Mouse (Mus musculus) forelimb bud, embryonic 11.5 days (tissue): ENCODE data around the gene Fzd2.
"Not testable (repeated sequence)": the region's sequence is repeated elsewhere in the genome, so short reads cannot be mapped to it uniquely, and the experiment has no call there.

Experiments
- DNase-seq: peaks from one replicate; pipeline ENCODE4 v3.0.0-alpha.2; 2012; ENCODE audit warnings: low read depth, low spot score

Fzd2 gene

DNA sequence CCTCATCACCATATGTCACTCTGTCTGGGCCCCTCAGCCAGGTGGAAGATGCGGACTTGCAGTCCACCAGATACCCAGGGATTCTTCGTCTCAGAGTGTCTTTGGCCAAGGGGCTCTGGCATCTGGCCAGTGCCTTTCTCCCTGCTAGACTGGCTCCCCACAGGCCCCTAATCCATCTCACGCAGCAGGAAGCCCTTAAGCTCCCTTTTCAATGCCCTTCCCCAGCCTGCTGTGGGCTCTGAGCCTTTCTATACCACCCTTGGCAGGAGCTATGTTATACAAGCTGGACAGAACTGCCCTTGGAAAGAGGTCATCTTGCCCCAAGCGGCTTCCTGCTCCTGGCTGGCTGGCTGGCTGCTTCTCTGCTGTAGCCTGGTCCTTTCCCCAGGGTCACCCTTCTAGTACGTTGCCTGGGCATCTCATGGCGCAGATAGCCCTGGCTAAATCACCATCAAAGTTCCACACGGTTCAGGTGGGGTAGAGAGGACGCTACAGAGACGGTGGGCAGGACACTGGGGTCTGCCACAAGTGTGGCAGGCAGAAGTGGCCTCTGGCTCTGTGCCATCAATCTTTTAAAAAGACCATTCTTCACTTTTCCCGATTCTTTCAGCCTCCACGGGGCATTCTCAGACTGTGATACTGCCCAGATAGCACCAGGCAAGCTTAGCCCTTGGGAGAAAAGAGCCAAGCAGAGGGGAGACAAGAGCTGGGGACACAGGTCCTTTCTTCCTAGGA, 22.7 kb upstream of the Fzd2 start:
- no peak for DNase-seq

DNA sequence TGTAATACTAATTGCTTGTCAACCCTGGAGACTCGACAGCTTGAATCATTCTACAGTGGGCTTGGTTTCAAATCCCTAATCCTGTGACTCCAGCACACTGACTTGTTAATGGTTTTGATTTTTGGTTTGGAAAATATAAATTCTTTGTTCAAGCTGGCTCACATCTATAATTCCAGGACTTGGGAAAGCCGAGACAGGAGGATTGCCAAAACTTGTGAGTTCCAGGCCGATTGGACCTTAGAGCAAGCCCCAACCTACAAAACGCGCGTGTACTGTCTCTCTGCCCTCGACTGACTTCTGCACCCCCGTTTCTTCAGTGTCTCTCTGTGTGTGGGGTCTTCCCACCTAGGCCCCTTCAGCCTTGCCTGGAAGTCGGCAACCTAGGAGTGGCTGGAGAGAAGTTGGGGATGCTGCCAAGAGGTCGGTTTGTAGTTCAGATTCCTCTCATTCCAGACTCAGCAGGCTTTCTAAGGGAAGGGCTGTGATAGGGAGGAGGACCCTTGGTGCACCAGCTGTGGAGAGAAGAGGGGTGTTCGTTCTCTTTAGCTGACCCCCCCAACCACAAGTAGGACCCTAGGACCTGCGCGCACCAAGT, 22.1 kb upstream of the Fzd2 start:
- no peak for DNase-seq

DNA sequence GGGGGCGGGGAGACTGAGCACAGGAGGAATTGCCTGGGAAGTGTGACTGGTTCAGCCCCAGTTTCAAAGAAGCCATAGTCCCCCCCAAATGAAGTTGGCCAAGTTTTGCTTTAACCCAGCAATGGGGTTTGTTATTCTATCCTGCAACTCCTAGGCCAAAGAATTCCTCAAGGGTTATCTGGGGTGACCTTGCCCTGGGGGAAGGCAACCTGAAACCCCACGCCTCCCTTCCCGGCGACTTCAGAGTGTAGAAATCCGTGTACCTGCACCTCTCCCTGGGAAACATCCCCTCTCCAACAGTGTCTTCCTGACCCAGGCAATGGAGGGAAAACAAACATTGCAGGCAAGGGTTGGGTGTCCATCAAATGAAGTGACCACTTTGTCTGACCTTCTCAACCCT, 21.5 kb upstream of the Fzd2 start:
- no peak for DNase-seq

DNA sequence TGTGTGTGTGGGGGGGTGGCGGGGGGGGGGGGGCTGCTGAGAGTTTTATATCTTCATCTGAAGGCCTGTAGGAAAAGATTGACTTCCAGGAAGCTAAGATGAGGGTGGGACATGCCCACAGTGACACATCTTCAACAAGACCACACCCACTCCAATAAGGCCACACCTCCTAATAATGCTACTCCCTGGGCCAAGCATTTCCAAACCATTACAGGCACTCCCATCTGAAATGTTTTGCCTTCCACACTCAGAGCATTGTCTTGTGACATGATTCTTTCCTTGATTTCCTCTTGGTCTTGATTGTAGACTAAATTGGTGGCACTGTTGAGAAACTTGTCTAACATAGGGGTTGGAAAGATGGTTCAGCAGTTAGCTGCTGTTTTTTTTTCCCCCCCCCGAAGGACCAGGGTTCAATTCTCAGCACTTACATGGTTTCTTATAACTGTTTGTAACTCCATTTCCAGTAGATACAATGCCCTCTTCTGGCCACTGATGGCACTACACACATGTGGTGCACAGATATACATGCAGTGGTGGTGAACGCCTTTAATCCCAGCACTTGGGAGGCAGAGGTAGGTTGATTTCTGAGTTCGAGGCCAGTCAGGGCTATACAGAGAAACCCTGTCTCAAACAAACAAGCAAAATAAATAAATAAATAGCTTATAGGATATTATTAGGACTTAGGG, 17.6 kb upstream of the Fzd2 start:
- no peak for DNase-seq

DNA sequence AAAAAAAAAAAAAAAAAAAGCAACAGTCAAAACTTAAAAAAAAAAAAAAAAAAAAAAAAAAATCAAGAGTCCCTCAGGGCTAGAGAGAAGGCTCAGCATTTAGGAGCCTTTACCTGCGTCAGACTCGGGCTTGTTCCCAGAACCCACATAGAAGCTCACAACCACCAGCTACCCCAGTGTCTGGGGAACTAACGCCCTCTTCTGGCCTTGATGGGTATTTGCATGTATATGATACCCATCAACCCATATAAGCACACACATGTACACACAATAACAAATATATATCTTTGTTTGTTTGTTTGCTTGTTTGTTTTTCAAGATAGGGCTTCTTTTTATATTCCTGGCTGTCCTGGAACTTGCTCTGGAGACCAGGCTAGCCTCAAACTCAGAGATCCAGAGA, 16.6 kb upstream of the Fzd2 start:
- no peak for DNase-seq

DNA sequence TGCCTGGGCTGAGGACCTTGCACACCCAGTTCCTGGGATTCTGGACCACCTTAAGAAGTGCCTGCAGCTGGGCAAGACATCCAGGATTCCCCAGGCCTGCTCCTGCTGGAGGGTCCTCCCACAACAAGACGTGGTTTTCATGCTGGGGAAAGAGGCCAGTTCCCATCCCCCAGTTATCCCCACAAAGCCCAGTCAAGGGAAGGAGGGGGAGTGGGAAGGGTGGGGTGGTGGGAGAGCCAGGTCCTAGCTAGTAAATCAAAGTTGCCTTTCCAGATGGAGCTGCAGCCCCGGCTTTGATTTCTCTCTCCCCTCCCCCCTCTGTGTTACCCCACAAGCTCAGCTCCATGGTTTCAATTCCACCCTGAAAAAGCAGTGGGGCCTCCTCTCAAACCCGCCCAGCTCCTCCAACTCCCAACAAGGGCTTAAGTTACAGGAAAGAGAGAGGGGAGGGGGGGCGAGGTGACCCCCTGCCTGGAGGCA, 8.8 kb upstream of the Fzd2 start:
- peak; percentile 95 for DNase-seq

DNA sequence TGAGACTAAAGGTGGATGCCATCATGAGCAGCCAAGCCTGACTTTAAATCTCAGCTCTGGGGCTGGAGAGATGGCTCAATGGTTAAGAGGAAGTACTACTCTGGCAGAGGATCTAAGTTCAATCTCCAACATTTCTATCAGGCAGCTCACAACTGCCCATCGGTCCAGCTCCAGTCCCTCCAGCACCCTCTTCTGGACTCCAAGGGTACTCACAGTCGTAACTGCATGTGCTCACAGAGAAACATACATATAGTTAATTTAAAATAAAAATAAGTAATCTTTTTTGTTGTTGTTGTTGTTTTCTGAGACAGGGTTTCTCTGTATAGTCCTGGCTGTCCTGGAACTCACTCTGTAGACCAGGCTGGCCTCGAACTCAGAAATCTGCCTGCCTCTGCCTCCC, 4.3 kb upstream of the Fzd2 start:
- DNase-seq, result no peak

DNA sequence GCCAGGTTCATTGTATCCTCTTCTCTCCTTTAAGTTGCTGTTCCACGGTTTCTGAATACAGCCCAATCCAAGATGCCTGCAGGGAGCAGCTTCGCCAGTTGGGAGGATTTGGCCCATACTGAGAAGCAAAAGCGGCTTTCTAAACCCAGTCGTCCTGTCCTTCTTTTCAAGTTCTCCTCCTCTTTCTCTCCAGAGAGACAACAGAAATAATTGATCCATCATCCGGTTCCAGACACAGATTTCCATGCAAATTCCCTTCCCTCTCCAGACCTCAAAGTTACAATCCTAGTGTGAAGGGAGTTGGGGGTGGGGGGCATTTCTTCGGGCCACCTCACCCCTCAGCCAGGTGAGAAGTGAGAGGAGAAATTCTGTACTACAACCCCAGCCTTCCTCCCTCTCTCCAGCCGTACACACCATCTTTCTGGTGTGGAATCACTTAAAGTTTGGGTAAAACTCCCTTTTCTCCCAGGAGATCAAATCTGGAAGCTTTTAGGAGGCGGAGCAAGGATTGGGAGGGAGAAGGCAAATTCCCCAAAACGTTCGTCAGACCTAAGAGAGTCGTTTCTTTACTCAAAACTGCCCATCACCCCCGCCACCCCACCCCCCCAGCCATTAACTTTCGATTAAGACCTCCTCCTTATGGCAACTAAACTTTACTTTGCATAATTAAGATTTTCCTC, 1.2 kb upstream of the Fzd2 start:
- peak; percentile 84 for DNase-seq

DNA sequence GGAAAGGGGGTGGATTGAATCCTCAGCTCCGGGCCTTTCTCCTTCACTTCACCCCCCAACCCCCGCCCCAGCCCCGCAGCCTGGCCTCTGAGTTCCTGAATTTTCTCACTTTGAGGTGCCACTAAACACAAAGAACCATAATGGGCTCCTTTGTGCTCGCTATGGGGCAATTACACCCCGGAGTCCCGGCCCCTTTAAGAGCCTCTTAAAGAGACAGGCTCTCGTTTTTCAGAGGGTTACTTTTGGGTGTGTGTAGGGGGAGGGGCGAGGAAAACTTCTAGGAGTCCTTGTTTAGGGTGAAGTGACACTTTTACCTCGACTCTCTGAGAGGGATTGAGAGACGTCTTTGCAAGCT, 723 bp upstream of the Fzd2 start:
- DNase-seq, result peak; percentile 90

DNA sequence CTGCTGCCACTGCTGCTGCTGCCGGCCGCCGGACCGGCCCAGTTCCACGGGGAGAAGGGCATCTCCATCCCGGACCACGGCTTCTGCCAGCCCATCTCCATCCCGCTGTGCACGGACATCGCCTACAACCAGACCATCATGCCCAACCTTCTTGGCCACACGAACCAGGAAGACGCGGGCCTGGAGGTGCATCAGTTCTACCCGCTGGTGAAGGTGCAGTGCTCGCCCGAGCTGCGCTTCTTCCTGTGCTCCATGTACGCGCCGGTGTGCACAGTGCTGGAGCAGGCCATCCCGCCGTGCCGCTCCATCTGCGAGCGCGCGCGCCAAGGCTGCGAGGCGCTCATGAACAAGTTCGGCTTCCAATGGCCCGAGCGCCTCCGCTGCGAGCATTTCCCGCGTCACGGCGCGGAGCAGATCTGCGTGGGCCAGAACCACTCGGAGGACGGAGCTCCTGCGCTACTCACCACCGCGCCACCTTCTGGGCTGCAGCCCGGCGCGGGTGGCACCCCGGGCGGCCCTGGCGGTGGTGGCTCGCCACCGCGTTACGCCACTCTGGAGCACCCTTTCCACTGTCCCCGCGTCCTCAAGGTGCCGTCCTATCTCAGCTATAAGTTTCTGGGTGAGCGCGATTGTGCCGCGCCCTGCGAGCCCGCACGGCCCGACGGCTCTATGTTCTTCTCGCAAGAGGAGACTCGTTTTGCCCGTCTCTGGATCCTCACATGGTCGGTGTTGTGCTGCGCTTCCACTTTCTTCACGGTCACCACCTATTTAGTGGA, 769 bp downstream of the Fzd2 start:
- no peak for DNase-seq

DNA sequence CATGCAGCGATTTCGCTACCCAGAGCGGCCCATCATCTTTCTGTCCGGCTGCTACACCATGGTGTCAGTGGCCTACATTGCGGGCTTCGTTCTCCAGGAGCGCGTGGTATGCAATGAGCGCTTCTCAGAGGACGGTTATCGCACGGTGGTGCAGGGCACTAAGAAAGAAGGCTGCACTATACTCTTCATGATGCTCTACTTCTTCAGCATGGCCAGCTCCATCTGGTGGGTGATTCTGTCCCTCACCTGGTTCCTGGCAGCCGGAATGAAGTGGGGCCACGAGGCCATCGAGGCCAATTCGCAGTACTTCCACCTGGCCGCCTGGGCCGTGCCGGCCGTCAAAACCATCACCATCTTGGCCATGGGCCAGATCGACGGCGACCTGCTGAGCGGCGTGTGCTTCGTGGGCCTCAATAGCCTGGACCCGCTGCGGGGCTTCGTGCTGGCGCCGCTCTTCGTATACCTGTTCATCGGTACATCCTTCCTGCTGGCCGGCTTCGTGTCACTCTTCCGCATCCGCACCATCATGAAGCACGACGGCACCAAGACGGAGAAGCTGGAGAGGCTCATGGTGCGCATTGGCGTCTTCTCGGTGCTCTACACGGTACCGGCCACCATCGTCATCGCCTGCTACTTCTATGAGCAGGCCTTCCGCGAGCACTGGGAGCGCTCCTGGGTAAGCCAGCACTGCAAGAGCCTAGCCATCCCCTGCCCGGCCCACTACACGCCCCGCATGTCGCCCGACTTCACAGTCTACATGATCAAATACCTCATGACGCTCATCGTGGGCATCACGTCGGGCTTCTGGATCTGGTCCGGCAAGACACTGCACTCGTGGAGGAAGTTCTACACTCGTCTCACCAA, 1.6 kb downstream of the Fzd2 start:
- no peak for DNase-seq

DNA sequence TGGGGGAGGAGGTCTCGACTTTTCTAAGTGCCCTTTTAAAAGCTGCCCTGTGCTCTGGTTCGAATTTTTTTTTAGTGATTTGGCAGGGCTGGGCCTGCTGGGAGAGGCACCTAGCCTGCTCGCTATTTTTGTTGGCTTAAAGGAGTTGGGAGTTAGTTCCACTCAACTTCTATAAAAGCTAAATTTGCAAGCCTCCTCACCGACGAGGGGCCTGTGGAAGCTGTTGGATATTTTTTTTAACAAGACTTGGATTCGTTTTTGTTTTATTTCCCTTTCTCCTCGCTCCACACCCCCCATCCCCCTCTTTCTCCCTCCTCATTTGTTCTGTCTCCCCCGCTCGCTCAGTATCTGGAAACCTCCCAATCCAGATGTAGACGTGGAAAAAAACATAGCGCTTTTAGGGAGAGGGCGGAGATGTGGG, 2.6 kb downstream of the Fzd2 start:
- DNase-seq, result no peak

DNA sequence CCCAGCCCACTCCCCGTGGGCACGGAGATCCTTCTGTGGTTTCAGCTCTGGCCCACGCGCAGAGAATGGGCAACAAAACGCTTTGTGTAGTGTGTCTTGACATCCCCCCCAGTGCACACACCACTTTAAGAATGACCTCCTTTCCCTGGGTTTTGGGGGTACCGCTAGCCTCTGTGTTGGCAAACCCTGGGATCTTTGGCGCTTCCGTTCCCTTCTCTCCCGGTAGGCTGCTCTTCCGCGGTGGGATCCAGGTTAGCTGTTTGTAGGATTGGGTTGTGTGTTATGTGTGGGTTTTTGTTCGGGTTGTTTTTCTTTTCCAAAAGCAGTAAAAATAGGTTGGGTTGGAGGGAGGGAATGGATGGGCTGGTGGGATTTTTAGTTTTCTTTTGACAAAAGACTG, 3.0 kb downstream of the Fzd2 start:
- DNase-seq, result not testable (repeated sequence)

DNA sequence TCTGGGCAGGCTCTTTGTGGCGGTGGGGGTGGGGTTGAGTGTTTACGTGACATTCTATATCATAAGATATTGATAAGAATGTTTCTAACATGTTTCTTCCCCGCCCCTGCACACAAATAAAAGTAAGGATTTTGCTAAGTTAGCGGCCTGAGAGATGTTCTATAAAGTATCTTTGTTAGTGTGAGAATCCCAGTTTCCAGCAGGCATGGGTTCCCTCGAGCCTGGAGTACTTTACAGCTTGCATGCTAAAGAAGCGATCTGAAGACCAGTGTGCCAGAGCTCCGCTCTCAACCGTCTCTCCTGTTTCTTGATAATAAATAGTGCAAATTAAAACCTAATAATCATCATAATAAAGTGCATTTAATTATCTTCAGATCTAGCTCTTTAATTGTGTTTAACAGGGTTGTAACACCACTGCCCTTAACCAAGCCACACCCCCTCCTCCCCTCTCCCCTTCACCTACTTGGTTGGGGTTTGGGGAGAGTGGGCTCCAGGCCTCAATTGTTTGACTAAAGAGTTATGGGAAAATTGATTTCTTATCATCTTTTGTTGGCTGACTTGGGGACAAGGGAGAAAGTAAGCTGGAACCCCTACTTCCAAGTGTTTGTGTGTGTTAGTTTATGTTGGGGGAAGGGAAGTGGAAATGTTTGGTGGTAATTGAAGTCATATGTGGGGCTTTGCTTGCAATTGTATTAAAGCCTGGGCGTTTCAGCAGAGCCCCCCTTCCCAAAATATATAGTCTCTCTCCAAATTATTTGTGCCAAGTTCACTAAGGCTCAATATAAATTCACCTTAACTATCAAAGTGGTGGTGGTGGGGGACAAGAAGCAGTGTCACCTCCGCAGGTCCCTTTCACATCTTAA, 3.7 kb downstream of the Fzd2 start:
- DNase-seq, result no peak

DNA sequence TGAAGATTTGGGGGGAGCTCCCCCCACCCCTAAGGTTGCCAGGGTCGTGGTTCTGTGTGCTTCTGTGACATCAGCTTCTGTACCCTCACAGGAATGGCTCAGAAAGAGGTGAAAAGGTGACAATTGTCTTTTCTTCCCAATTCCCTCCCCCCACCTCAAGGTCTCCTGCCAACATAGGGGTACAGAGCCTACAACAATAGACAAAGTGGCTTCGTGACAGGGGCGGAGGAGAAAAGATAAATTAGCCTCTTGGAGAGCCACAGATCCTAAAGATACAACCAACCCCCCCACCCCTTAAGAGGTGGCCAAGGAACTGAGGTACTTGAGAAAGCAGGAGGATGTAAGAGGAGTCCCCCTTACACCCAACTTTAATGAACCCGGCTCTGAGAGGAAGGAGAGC, 4.5 kb downstream of the Fzd2 start:
- no peak for DNase-seq

DNA sequence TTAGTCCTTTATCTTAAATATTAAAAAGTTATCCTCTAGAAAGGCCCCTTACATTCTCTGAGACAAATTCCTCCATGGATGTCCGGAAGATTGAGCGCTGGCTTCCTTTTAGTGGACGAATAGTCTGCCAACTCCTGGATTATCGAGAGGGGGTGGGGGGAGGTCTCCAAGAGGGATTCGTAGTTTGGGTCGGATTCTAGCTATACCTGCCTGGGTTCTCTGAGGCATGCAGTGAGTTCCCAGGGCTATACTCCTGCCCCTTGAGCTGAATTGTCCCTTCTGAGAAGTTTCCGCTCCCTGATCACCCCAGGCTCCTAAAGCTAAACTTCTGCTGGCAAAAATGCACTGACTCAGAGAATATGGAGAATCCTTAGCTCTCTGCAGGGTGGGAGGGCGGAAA, 5.3 kb downstream of the Fzd2 start:
- DNase-seq, result no peak

DNA sequence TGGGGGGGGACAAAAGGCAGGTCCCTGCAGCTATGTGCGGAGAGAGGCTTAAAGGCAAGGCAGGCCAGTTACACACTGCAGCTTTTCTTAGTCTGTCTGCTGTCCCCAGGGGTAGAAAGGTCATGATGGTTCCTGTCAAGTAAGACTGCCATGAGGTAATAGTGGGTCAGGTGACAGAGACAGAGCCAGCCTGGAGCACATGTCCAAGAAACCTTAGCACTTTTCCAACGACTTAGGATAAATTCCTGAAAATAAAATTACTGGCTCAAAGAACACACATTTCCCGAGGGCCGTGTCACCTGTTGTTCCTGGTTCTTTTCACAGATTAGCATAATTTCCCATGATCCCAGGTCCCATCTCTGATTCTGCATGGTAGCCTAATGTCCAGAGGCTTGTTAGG, 6.1 kb downstream of the Fzd2 start:
- DNase-seq, result no peak

DNA sequence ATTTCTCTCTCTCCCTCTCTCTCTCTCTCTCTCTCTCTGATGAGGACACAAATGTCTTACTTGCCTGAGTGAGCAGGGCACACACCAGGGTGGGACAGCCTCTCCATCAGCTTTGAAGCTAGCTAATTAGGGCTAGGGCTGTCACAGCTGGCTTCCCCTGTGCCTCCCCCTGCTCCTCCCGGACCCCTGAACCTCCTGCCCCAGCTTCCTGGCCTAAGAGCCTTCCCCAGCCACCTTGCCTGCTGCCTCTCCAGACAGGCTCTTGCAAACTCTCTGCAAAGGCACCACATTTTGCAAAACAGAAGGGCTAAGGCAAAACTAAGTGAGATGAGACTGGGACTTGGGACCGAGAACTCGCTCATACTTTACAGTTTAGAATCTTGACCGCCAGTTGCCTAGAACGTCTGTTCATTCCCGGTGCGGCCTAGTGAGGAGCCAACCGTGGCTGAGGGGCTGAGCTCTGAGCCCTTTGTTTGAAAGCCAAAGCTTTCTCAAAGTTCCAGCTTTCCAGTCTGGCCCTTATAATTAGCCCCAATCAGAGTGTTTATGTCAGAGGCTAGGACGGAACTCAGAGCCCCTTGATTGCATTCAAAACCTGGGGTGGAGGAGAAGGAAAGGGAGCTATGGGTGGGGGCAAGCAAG, 6.6 kb downstream of the Fzd2 start:
- no peak for DNase-seq

DNA sequence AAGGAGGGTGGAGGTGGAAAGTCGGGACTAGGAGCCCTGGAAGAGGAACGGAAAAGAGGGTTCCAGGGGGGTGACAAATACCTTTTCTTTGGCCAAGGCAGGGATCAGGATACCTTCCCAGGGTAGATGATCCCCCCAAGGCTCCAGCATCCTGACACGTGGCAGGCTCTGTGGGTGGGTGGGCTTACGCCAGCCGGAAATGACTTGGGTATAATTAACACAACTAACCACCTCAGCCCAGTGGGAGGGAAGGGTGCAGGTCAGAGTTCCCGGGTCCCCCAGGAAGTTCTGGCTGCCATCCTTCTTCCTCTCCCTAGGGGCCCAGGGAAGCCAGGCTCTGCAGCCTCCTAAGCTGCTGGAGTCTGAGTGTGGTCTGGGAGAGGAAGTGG, 7.1 kb downstream of the Fzd2 start:
- no peak for DNase-seq
